Mouse (Mus musculus) E14TG2a.4 (cell line): Measurements from ENCODE around the gene Jun.

Source experiments
- H3K27me3 ChIP-seq: 2 replicates; pipeline ENCODE4 v1.6.1; 2014; ENCODE audit warnings: low read length, control low read depth; ENCODE audit not compliant: insufficient read depth
- H3K36me3 ChIP-seq: 2 replicates; pipeline ENCODE4 v1.6.1; 2014; ENCODE audit warnings: low read length, control low read depth; ENCODE audit not compliant: insufficient read depth
- H3K4me1 ChIP-seq: replicated peaks from 2 replicates; pipeline ENCODE4 v1.6.1; 2014; ENCODE audit warnings: low read depth, low read length, control low read depth
- H3K4me3 ChIP-seq: replicated peaks from 2 replicates; pipeline ENCODE4 v1.5.1; 2014; ENCODE audit warnings: mild to moderate bottlenecking, low read length
- H3K9me3 ChIP-seq: 2 replicates; pipeline ENCODE4 v1.6.1; 2014; ENCODE audit warnings: low read length, control low read depth
- CTCF ChIP-seq: conservative IDR thresholded peaks from 2 replicates; pipeline ENCODE4 v1.5.1; 2014; ENCODE audit warnings: low read length
- NANOG ChIP-seq: IDR thresholded peaks from 2 replicates; pipeline ENCODE4 v1.6.1; 2014; ENCODE audit warnings: borderline replicate concordance, low read length, mixed read lengths
- POU5F1 ChIP-seq: IDR thresholded peaks from 2 replicates; pipeline ENCODE4 v1.6.1; 2014; ENCODE audit warnings: low read length, borderline replicate concordance

Jun gene

GRCm38 (mm10) chr4:95095355-95095754 lies 43.3 kb upstream of the Jun start:
- TF ChIP-seq POU5F1 (no peak), CTCF (no peak), NANOG (no peak)
- Histone ChIP-seq H3K9me3 (no peaks in the 10 kb centered on the region), H3K36me3 (no peaks in the 10 kb centered on the region), H3K27me3 (no peaks in the 10 kb centered on the region), H3K4me3 (no peak overlapping the region), H3K4me1 (peaks cover 3% of the 10 kb centered on the region)

GRCm38 (mm10) chr4:95094700-95095113 lies 42.7 kb upstream of the Jun start:
- no peaks in the 10 kb centered on the region for H3K36me3 ChIP-seq
- H3K27me3 ChIP-seq: no peaks in the 10 kb centered on the region
- no peak for TF ChIP-seq CTCF
- no peak for TF ChIP-seq NANOG
- TF ChIP-seq POU5F1: no peak
- no peaks in the 10 kb centered on the region for H3K9me3 ChIP-seq
- H3K4me3 ChIP-seq: no peak overlapping the region
- H3K4me1 ChIP-seq: peaks cover 3% of the 10 kb centered on the region

GRCm38 (mm10) chr4:95093615-95094014 lies 41.6 kb upstream of the Jun start:
- H3K4me1 ChIP-seq: peaks cover 3% of the 10 kb centered on the region
- TF ChIP-seq POU5F1: no peak
- TF ChIP-seq CTCF: no peak
- no peak for TF ChIP-seq NANOG
- H3K36me3 ChIP-seq: no peaks in the 10 kb centered on the region
- H3K9me3 ChIP-seq: no peaks in the 10 kb centered on the region
- no peaks in the 10 kb centered on the region for H3K27me3 ChIP-seq
- H3K4me3 ChIP-seq: no peak overlapping the region

GRCm38 (mm10) chr4:95092516-95092915 lies 40.5 kb upstream of the Jun start:
- Histone ChIP-seq H3K9me3 (no peaks in the 10 kb centered on the region), H3K27me3 (no peaks in the 10 kb centered on the region), H3K36me3 (no peaks in the 10 kb centered on the region), H3K4me3 (no peak overlapping the region), H3K4me1 (peaks cover 3% of the 10 kb centered on the region)
- TF ChIP-seq NANOG (no peak), CTCF (no peak), POU5F1 (no peak)

- peaks cover 3% of the 10 kb centered on the region for H3K4me1 ChIP-seq
- no peak for TF ChIP-seq NANOG
- no peak overlapping the region for H3K4me3 ChIP-seq
- H3K36me3 ChIP-seq: no peaks in the 10 kb centered on the region
- H3K9me3 ChIP-seq: no peaks in the 10 kb centered on the region
- H3K27me3 ChIP-seq: no peaks in the 10 kb centered on the region
Observed at GRCm38 (mm10) chr4:95091536-95091935, 39.5 kb upstream of the Jun start.

GRCm38 (mm10) chr4:95089968-95090367 lies 37.9 kb upstream of the Jun start:
- TF ChIP-seq CTCF (no peak), POU5F1 (no peak), NANOG (no peak)
- no peaks in the 10 kb centered on the region for H3K27me3 ChIP-seq
- peaks cover 3% of the 10 kb centered on the region for H3K4me1 ChIP-seq
- no peak overlapping the region for H3K4me3 ChIP-seq
- H3K9me3 ChIP-seq: no peaks in the 10 kb centered on the region
- no peaks in the 10 kb centered on the region for H3K36me3 ChIP-seq

GRCm38 (mm10) chr4:95089053-95089452 lies 37.0 kb upstream of the Jun start:
- H3K36me3 ChIP-seq: no peaks in the 10 kb centered on the region
- H3K4me1 ChIP-seq: no peaks in the 10 kb centered on the region
- no peaks in the 10 kb centered on the region for H3K27me3 ChIP-seq
- TF ChIP-seq NANOG (no peak), CTCF (no peak), POU5F1 (no peak)
- H3K4me3 ChIP-seq: no peak overlapping the region
- H3K9me3 ChIP-seq: peaks cover 2% of the 10 kb centered on the region

GRCm38 (mm10) chr4:95083957-95084356 lies 31.9 kb upstream of the Jun start:
- Histone ChIP-seq H3K9me3 (peaks cover 10% of the 10 kb centered on the region), H3K27me3 (peaks cover 13% of the 10 kb centered on the region), H3K4me3 (no peak overlapping the region), H3K4me1 (no peaks in the 10 kb centered on the region), H3K36me3 (no peaks in the 10 kb centered on the region)
- TF ChIP-seq CTCF: no peak
- TF ChIP-seq NANOG: no peak
- no peak for TF ChIP-seq POU5F1

GRCm38 (mm10) chr4:95083191-95083729 lies 31.2 kb upstream of the Jun start:
- Histone ChIP-seq H3K4me3 (no peak overlapping the region), H3K9me3 (peaks cover 10% of the 10 kb centered on the region), H3K27me3 (peaks cover 15% of the 10 kb centered on the region), H3K4me1 (no peaks in the 10 kb centered on the region), H3K36me3 (no peaks in the 10 kb centered on the region)
- no peak for TF ChIP-seq NANOG
- no peak for TF ChIP-seq POU5F1
- TF ChIP-seq CTCF: no peak
